Mouse (Mus musculus) megakaryocyte, embryonic 14.5 days (primary cell): ENCODE data around the gene Ptafr.

Experiments
- FLI1 ChIP-seq: IDR thresholded peaks from 2 replicates; pipeline ENCODE4 v1.6.1; 2012; ENCODE audit warnings: low read length, inconsistent platforms, mixed read lengths
- GATA1 ChIP-seq: IDR thresholded peaks from 3 replicates; pipeline ENCODE4 v1.6.1; 2012; ENCODE audit warnings: mixed read lengths, low read length, inconsistent platforms, borderline replicate concordance

GRCm38 (mm10) chr4:132563261-132563660, 606 bp upstream of the Ptafr start:
- TF ChIP-seq GATA1 (no peak), FLI1 (no peak)
